Mouse (Mus musculus) MEL (cell line): ENCODE measurements around the gene Afg3l1.

Experiments used
- BHLHE40 ChIP-seq: IDR thresholded peaks from 2 replicates; pipeline ENCODE4 v1.6.1; 2012; ENCODE audit warnings: low read depth, mild to moderate bottlenecking, inconsistent platforms, low read length, improper control_type of control experiment, borderline replicate concordance
- CTCF ChIP-seq, 3 experiments: IDR thresholded peaks in 2 of 3; conservative IDR thresholded peaks in 1 of 3; 2 replicates each; pipeline ENCODE4 v1.5.1; 2011 to 2012; ENCODE audit warnings: low read length in 3 of 3, low read depth in 2 of 3, mild to moderate bottlenecking in 2 of 3, improper control_type of control experiment in 1 of 3, inconsistent platforms in 1 of 3, mixed read lengths in 1 of 3, moderate library complexity in 1 of 3; ENCODE audit not compliant: control insufficient read depth in 1 of 3, insufficient read depth in 1 of 3, poor library complexity in 1 of 3, severe bottlenecking in 1 of 3
- NRF1 ChIP-seq: IDR thresholded peaks from 2 replicates; pipeline ENCODE4 v1.6.1; 2014; ENCODE audit warnings: low read depth, mild to moderate bottlenecking, inconsistent platforms, low read length, improper control_type of control experiment, moderate library complexity; ENCODE audit not compliant: poor library complexity, insufficient read depth, severe bottlenecking
- POLR2A ChIP-seq, 2 experiments: IDR thresholded peaks; 2 replicates each; pipeline ENCODE4 v1.6.1; 2011 to 2012; ENCODE audit warnings: low read length in 2 of 2, mild to moderate bottlenecking in 2 of 2, control low read depth in 1 of 2, improper control_type of control experiment in 1 of 2, low read depth in 1 of 2, moderate library complexity in 1 of 2; ENCODE audit not compliant: control insufficient read depth in 1 of 2, insufficient read depth in 1 of 2, poor library complexity in 1 of 2

DNA sequence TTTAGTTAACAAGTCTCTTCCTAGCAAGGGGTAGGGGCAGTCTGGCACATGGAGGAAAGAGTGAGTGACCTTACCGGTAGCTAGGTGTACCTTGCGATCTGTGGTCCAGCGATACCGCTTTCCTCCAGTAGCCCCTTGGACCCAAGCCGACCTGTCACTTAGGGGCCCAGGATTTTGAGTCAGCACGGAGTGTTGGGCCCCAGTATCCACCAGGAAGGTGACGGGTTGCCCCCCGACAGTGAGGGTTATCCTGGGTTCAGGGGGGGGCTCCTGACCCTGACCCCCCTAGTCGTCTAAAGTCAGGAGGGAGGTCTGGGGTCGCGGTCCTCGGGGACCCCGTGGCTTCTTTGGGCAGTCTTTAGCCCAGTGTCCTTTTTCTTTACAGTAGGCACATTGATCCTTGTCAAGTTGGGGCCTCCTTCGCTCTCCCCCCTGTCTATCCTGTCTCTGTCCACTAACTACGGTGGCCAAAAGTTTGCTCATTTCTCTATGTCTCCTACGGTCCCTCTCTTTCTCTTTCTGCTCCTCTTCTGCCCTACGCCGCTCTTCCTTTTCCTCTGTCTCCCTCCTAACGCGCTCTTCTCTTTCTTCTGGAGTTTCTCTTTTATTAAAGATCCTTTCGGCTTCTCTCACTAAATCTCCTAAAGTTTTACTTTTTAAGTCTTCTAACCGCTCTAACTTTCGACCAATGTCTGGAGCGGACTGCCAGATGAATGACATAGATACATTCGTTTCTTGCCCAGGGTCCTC, 45.9 kb upstream of the Afg3l1 start:
- TF ChIP-seq CTCF (IDR thresholded peaks at IDR 0.05 in 2 of 3, conservative IDR thresholded peaks at IDR 0.05 in 1 of 3; ENCODE audit: control insufficient read depth in 1 of 3, insufficient read depth in 1 of 3, low read depth in 2 of 3, low read length in 3 of 3, poor library complexity in 1 of 3, severe bottlenecking in 1 of 3) (no peak), BHLHE40 (no peak), POLR2A (IDR thresholded peaks at IDR 0.05; ENCODE audit: control insufficient read depth in 1 of 2, insufficient read depth in 1 of 2, low read depth in 1 of 2, low read length in 2 of 2, poor library complexity in 1 of 2) (no peak), NRF1 (no peak)
